Mouse (Mus musculus): Measurements from ENCODE around the gene Lbx2. TPM values are rescaled to one million over a fixed set of nuclear protein-coding genes. Genes with fewer than 3 reads are reported as not detected.

The Lbx2 gene
- polyA plus RNA-seq, 1 experiment from 2014 or later = not detected

DNA sequence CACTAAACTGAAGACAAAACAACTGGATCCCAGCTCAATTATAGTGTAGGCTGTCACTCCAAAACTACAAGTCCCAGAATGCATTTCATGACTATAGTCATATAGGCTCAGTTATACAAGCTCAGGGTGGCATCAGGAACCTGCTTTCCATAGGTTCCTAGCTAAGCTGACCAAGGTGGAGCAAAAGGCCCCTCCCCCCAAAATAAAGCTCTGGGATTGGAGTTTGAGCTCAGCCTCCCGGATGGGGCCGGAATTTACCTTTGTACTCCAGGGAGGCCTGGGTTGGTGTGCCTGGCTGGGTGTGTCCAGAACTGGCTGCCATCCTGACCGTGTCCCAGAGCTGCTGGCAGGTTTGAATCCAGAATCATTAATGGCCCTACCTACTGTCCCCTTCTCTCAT is 28.4 kb upstream of the Lbx2 start, which contains the start of gene Dqx1:
Gene Dqx1 (plus strand): TSS at position 55 of the 400 bp plus-strand sequence.
- Histone ChIP-seq H3K36me3 (replicated peaks) (peaks cover 4% of the 10 kb centered on the region; the same call in 1 of the 2 replicates), H3K27ac (no peak within 1 kb of the TSS), H3K9ac (no peak within 1 kb of the TSS), H3K4me3 (no peak within 1 kb of the TSS), H3K4me2 (no peak within 1 kb of the TSS), H3K9me3 (no peaks in the 10 kb centered on the region), H3K27me3 (replicated peaks) (peaks cover 18% of the 10 kb centered on the region), H3K4me1 (peaks cover 26% of the 10 kb centered on the region)
- ATAC-seq (replicated peaks) = no peak
- 52% methylated on average over 3 of the region's 3 CpGs for WGBS

DNA sequence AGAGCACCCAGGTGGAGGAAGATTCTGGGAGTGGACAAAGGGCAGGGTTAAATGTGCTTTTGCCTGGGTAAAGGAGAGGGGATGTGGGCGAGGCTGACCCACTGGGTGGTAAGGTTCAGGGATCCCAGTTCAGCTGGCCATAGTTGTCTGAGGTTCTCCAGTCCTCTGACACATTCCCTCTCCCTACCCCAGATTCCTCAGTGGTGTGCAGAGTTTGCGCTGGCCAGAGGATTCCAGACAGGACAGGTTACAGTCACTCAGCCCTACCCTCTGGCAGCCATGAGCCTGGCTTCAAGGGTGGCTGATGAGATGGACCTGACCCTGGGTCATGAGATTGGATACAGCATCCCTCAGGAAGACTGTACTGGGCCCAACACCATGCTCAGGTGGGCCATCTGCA is 27.4 kb upstream of the Lbx2 start:
- 83% methylated on average over 2 of the region's 2 CpGs for WGBS
- H3K4me1 ChIP-seq = peaks cover 17% of the 10 kb centered on the region
- peaks cover 27% of the 10 kb centered on the region for H3K27me3 ChIP-seq (replicated peaks)
- no peak overlapping the region for H3K27ac ChIP-seq
- ATAC-seq (replicated peaks) = no peak
- H3K9ac ChIP-seq = no peak overlapping the region
- no peak overlapping the region for H3K4me3 ChIP-seq
- H3K4me2 ChIP-seq = no peak overlapping the region
- H3K9me3 ChIP-seq = no peaks in the 10 kb centered on the region
- H3K36me3 ChIP-seq (replicated peaks) = peaks cover 4% of the 10 kb centered on the region; the same call in 1 of the 2 replicates

DNA sequence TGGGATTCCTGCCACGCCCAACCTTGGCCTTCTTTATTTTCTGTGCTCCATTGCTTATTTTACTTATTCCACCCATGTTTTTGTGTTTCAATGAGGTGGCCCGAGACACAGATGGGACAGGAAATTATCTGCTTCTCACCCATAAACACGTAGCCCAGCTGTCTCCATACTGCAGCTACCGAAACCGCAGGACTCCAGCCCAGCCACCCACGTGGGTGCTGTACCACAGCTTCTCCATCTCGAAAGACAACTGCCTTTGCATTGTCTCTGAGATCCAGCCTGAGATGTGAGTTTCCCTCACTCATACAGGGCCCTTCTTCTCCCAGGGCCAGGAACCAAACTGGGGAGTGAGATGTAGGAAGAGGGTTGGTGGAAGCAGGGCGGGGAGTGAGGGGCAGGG is 20.2 kb upstream of the Lbx2 start:
- Histone ChIP-seq H3K27ac (no peak overlapping the region), H3K36me3 (replicated peaks) (no peaks in the 10 kb centered on the region), H3K4me3 (no peak overlapping the region), H3K4me1 (peaks cover 23% of the 10 kb centered on the region), H3K9me3 (no peaks in the 10 kb centered on the region), H3K27me3 (replicated peaks) (peaks cover 96% of the 10 kb centered on the region), H3K4me2 (no peak overlapping the region), H3K9ac (no peak overlapping the region)
- no peak for ATAC-seq (replicated peaks)
- WGBS = 36% methylated on average over 8 of the region's 8 CpGs

DNA sequence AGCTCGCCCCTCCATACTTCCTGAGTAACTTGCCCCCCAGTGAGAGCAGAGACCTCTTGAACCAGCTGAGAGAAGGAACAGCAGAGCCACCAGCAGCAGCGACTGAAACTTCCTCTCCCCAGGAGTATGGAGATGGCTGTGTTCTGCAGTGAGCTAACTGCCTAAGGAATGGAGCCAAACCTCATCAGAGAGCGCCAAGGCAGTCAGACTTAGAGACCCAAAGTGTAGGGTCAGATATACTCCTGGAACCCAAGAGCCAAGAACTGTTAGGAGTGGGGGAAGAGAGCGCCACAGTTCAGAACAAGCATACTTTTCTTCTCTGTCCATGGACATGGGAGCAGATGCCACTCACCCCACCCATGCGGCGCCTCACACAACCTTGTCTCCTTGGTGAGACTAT is 19.7 kb upstream of the Lbx2 start:
- WGBS = 17% methylated on average over 6 of the region's 6 CpGs
- no peak for ATAC-seq (replicated peaks)

DNA sequence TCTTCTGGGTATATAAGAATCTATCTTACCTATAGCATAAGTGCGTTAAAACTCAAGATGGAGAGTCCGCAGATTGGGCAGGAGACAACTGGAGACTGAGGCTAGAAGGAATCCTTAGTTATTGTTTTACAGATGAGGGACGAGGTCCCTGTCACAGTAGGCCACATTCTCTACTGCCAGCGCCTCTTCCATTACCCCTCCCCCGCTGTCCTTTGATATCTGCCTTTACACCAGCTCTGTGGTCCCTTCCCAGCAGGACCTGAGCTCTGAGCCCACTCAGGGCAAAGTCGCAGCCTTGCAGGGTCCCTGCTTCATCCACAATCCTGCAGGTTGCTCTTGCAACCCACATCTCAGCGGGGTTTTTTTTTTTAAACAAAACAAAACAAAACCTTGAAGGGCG is 17.9 kb upstream of the Lbx2 start:
- no peak overlapping the region for H3K27ac ChIP-seq
- H3K4me3 ChIP-seq = no peak overlapping the region
- no peaks in the 10 kb centered on the region for H3K9me3 ChIP-seq
- ATAC-seq (replicated peaks) = no peak
- no peak overlapping the region for H3K4me2 ChIP-seq
- peaks cover 27% of the 10 kb centered on the region for H3K4me1 ChIP-seq
- no peaks in the 10 kb centered on the region for H3K36me3 ChIP-seq (replicated peaks)
- 1% methylated on average over 8 of the region's 8 CpGs for WGBS
- no peak overlapping the region for H3K9ac ChIP-seq
- H3K27me3 ChIP-seq (replicated peaks) = peaks cover 95% of the 10 kb centered on the region

More for the DNA sequence above, 19.7 kb upstream of the Lbx2 start:
- Histone ChIP-seq H3K36me3 (replicated peaks) (no peaks in the 10 kb centered on the region), H3K4me2 (no peak overlapping the region), H3K4me1 (peaks cover 27% of the 10 kb centered on the region), H3K27me3 (replicated peaks) (peaks cover 98% of the 10 kb centered on the region), H3K9ac (no peak overlapping the region), H3K27ac (no peak overlapping the region), H3K9me3 (no peaks in the 10 kb centered on the region), H3K4me3 (no peak overlapping the region)

DNA sequence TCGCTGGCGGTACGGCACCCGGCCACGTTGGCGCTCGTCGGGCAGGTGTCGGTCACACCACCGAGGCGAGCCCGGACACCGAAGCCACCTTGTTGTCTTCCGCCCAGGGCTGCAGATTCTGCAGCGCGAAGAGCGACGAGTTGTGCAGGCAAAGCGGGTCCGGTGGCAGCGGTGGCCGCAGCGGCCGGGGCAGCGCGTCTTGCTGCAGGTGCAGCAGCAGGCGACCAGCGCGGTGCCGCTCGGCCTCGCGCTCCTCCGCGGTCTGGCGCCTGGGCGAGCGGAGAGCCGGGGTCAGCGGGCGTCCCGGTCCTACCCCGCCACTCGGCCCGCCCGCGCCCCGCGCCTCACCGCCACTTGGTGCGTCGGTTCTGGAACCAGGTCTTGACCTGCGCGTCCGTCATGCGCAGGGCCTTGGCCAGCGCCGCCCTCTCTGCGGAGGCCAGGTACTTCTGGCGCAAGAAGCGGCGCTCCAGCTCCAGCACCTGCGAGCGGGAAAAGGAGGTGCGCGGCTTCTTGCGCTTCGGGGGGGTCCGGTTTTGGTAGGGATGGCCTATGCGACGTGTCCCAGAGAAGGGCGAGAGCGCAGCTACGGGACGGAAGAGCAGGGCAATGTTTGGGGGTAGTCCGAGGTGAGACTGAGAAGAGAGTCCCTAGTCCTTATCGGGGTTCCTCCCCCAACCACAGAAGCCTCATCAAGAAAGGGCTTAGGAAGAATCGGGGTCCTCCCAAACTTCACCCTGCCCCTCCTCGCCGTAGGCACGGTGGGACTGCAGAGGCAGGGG is 17.3 kb upstream of the Lbx2 start:
- H3K4me1 ChIP-seq = peaks cover 27% of the 10 kb centered on the region
- no peaks in the 10 kb centered on the region for H3K36me3 ChIP-seq (replicated peaks)
- H3K27me3 ChIP-seq (replicated peaks) = peaks cover 94% of the 10 kb centered on the region
- under 1% methylated on average over 81 of the region's 81 CpGs for WGBS
- peak overlapping the region; percentile 38 for H3K4me2 ChIP-seq
- no peak for ATAC-seq (replicated peaks)
- no peaks in the 10 kb centered on the region for H3K9me3 ChIP-seq
- H3K9ac ChIP-seq = no peak overlapping the region
- H3K4me3 ChIP-seq = peak overlapping the region; percentile 25
- H3K27ac ChIP-seq = no peak overlapping the region

DNA sequence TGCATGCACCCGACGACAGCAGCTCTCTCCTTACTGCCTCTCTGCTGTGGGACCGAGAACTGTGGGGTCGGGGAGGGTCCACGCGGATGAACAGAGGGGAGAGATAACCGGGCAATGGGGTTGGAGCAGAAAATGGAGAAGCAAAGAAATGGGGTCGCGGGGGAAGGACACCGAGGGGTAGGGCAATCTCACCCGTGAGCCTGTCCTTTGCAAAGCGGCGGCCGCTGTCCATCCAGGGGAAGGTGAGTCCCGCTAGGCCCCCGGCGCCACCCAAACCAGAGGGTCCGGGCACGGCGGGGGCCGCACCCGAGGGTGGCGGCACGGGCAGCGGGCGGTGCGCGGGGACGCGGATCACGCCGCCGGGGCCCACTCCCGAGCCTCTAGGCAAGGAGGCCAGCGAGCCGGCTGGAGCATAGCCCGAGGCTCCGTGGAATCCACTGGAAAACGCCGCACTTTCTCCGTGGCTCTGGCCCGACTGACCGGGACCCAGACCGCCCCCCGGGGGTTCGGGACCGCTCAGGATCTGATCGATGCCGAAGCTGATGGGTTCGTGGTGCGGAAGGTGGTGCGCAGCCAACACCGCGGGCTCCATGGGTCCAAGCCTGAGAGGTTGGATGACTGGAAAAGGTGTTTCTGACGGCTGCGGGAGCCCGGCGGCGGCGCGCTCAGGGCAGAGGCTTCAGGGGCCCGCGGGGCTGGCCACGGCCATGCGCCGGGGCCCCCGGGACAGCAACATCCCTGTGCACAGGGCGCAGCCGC is 16.5 kb upstream of the Lbx2 start:
- H3K4me2 ChIP-seq = no peak overlapping the region
- 1% methylated on average over 69 of the region's 69 CpGs for WGBS
- H3K9ac ChIP-seq = no peak overlapping the region
- ATAC-seq (replicated peaks) = peak; percentile 51
- no peak overlapping the region for H3K27ac ChIP-seq
- no peaks in the 10 kb centered on the region for H3K9me3 ChIP-seq
- H3K4me3 ChIP-seq = 0 out of 2 replicates have a peak overlapping the region, but pooled peaks have one; percentile 2
- no peaks in the 10 kb centered on the region for H3K36me3 ChIP-seq (replicated peaks)
- peaks cover 94% of the 10 kb centered on the region for H3K27me3 ChIP-seq (replicated peaks)
- peaks cover 27% of the 10 kb centered on the region for H3K4me1 ChIP-seq

DNA sequence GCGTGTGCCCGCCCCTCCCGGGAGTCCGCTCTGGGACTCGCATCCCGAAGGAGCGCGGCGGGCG is 16.1 kb upstream of the Lbx2 start, which contains the start of gene Tlx2:
Gene Tlx2 (minus strand): TSS at position 47 of the 64 bp plus-strand sequence.
- H3K4me2 ChIP-seq = no peak within 1 kb of the TSS
- no peak within 1 kb of the TSS for H3K27ac ChIP-seq
- H3K36me3 ChIP-seq (replicated peaks) = no peaks in the 10 kb centered on the region
- no peak for ATAC-seq (replicated peaks)
- peak within 1 kb of the TSS; percentile 25 for H3K4me3 ChIP-seq
- H3K9me3 ChIP-seq = no peaks in the 10 kb centered on the region
- H3K4me1 ChIP-seq = peaks cover 27% of the 10 kb centered on the region
- 0% methylated on average over 9 of the region's 10 CpGs for WGBS
- peaks cover 94% of the 10 kb centered on the region for H3K27me3 ChIP-seq (replicated peaks)
- no peak within 1 kb of the TSS for H3K9ac ChIP-seq

DNA sequence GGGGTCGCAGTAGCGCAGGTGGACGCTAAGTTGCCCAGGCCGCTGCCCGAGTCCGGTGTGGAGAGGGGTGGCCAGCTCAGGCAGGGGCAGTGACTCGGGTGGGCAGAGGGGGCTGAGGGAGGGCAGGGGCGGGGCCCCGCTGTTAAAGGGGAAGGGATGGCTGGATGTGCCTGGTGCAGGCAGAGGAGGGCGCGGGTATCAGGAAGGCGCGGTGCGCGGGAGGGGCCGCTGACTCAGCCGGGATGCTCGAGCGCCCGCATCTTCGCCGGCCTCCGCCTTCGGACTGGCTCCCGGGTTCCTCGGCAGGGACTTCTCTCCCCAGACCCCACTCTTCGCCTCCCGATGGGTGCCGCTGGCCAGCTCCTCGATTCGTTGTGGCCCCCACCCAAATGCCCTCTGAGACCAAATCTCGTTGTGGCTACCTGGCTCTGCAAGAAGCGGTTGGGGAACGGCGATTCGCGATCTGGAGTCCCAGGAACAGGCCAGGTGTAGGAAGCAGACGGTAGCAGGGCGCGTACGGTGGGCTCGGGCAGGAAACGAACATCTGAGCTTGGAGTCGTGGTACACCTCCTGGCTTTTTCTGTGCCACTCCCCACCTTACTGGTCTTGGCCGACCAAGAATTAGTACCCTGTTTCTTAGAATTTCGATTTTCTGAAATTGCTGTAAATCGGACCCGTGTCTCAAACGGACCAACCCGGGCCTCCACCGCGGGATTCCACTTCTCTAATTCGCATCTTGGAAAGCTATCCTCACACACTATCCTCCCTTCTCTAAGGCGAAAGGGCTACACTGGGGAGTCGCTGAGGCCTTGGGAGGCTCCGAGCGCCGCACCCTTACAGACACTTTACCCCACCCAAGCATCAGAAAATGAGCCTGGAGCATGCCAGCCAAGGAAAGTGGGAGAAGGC is 15.6 kb upstream of the Lbx2 start:
- Histone ChIP-seq H3K36me3 (replicated peaks) (no peaks in the 10 kb centered on the region), H3K27ac (no peak overlapping the region), H3K4me2 (no peak overlapping the region), H3K4me3 (0 out of 2 replicates have a peak overlapping the region, but pooled peaks have one; percentile 2), H3K9me3 (no peaks in the 10 kb centered on the region), H3K4me1 (peaks cover 27% of the 10 kb centered on the region), H3K27me3 (replicated peaks) (peaks cover 94% of the 10 kb centered on the region), H3K9ac (no peak overlapping the region)
- WGBS = 1% methylated on average over 56 of the region's 58 CpGs
- no peak for ATAC-seq (replicated peaks)

DNA sequence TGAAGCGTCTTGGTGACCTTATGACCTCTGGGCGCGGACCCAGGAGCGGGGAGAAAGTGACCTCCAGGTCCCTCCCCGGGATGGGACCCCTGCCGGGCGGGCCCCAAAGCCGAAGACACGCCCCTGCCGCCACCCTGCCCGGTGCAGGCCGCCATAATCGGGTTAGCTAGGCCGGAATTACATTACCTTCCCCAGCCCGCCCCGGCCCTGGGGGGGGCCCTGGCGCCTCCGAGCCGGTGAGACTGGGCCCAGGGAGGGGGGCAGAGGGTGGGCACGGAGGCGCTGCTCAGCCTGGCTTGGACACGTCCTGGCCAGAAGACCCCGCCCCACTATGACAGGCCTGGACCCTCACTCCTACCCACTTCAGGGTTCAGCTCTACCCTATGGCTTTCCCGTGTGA is 14.9 kb upstream of the Lbx2 start:
- no peaks in the 10 kb centered on the region for H3K36me3 ChIP-seq (replicated peaks)
- no peak overlapping the region for H3K4me3 ChIP-seq
- no peaks in the 10 kb centered on the region for H3K9me3 ChIP-seq
- H3K27me3 ChIP-seq (replicated peaks) = peaks cover 94% of the 10 kb centered on the region
- H3K27ac ChIP-seq = no peak overlapping the region
- no peak overlapping the region for H3K4me2 ChIP-seq
- ATAC-seq (replicated peaks) = 0 out of 2 replicates have a peak, but pooled peaks have one; percentile 13
- no peak overlapping the region for H3K9ac ChIP-seq
- WGBS = 1% methylated on average over 23 of the region's 24 CpGs
- H3K4me1 ChIP-seq = peaks cover 27% of the 10 kb centered on the region

DNA sequence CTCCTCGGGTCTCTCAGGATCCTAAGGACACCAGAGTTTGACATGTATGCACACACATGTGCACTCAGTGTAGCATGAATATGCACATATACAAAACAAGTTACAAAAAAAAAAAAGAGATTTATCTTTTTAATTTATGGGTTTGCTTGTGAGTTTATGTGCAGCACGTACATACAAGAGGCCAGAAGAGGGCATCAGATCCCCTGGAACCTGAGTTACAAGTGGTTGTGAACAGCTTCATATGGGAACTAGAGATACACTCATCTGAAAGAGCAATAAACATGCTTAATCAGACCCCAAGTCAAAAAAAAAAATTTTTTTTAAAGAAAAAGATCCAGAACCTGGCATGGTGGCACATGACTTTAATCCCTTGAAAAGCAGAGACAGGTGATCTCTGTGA is 11.2 kb upstream of the Lbx2 start:
- ATAC-seq (replicated peaks) = no peak
- no peak overlapping the region for H3K4me3 ChIP-seq
- H3K27me3 ChIP-seq (replicated peaks) = peaks cover 60% of the 10 kb centered on the region
- 12% methylated on average over 2 of the region's 2 CpGs for WGBS
- no peaks in the 10 kb centered on the region for H3K36me3 ChIP-seq (replicated peaks)
- no peak overlapping the region for H3K27ac ChIP-seq
- H3K4me2 ChIP-seq = no peak overlapping the region
- H3K9ac ChIP-seq = no peak overlapping the region
- H3K4me1 ChIP-seq = peaks cover 31% of the 10 kb centered on the region
- no peaks in the 10 kb centered on the region for H3K9me3 ChIP-seq

DNA sequence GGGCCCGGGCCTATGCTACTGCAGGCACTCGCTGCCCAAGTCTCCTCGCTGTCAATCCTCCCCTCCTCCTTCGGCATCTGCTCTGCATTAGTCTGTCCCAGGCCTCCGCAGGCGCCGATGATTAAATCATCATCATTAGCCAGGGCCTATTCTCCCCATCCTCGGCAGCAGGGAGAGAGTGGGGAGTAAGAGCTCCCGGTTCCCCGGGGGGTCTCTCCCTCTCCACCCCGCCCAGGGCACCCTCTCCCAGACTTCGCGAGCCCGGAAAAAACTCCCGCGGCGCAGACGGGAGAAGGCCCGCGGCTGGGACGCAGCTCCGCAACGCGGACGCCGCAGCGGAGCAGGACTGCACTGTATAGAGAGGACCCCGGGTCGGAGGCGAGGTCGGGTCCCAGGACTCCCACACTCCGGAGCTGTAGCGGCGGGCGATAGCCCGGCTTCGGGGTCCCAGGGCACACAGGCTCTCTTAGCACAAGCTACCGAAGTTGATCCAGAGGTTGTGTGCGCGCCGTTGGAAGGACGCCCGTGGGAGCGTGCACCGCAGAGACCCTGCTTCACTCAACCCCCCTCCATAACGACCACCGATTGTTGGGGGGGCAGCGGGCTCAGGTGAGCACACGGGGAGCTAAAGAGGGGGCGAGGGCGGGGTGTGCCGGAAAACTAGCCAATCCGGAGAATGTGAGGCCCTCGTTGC is 8.4 kb upstream of the Lbx2 start, which contains the start of gene Pcgf1:
Gene Pcgf1 (plus strand): TSS at position 240 of the 694 bp plus-strand sequence.
- Histone ChIP-seq H3K4me1 (peaks cover 25% of the 10 kb centered on the region), H3K27ac (peak within 1 kb of the TSS; percentile 95), H3K4me3 (peak within 1 kb of the TSS; percentile 92), H3K4me2 (peak within 1 kb of the TSS; percentile 95), H3K9ac (peak within 1 kb of the TSS; percentile 88), H3K9me3 (no peaks in the 10 kb centered on the region), H3K27me3 (replicated peaks) (peaks cover 43% of the 10 kb centered on the region), H3K36me3 (replicated peaks) (0 out of 2 replicates have a peak, but pooled peaks cover 9% of the 10 kb centered on the region)
- WGBS = under 1% methylated on average over 54 of the region's 54 CpGs
- ATAC-seq (replicated peaks) = peak; percentile 95

All from midbrain, embryonic 15.5 days (tissue).